Mouse (Mus musculus) bone marrow, adult 2 months (tissue): ENCODE measurements around the gene Mcam.

Experiments used
- CTCF ChIP-seq: fragments of 200-500 bp; IDR thresholded peaks from 2 replicates; pipeline ENCODE4 v1.5.1; 2011; ENCODE audit warnings: low read length, control low read depth; ENCODE audit not compliant: control insufficient read depth, insufficient read depth
- POLR2A ChIP-seq: fragments of 200-500 bp; IDR thresholded peaks from 2 replicates; pipeline ENCODE4 v1.6.1; 2011; ENCODE audit warnings: low read depth, mild to moderate bottlenecking, control low read depth, low read length, borderline replicate concordance; ENCODE audit not compliant: control insufficient read depth

GRCm38 (mm10) chr9:44096536-44096935 lies 37.7 kb upstream of the Mcam start:
- TF ChIP-seq POLR2A (no peak), CTCF (no peak)
